Mouse (Mus musculus) B cell, adult 2 months (primary cell): ENCODE measurements around the gene Il11ra1.
"Not testable (repeated sequence)": the region's sequence is repeated elsewhere in the genome, so short reads cannot be mapped to it uniquely, and the experiment has no call there.

Experiments
- DNase-seq, 2 experiments: peaks; one replicate each; pipeline ENCODE4 v3.0.0; 2022

The Il11ra1 gene

GRCm38 (mm10) chr4:41755338-41756305 is 55.8 kb downstream of the Il11ra1 start, which contains the start of gene Sigmar1:
TSS of gene Sigmar1 (minus strand) at chr4:41756157.
- DNase-seq, result peak; percentile 93 to 95

GRCm38 (mm10) chr4:41756440-41756839 is 56.7 kb downstream of the Il11ra1 start:
- no peak for DNase-seq

GRCm38 (mm10) chr4:41757321-41757720 is 57.5 kb downstream of the Il11ra1 start:
- no peak for DNase-seq

GRCm38 (mm10) chr4:41758021-41758420 is 58.2 kb downstream of the Il11ra1 start:
- no peak for DNase-seq

GRCm38 (mm10) chr4:41758701-41759100 is 58.9 kb downstream of the Il11ra1 start:
- no peak for DNase-seq

- DNase-seq, result no peak
These were observed 59.4 kb downstream of the Il11ra1 start for GRCm38 (mm10) chr4:41759206-41759605.

GRCm38 (mm10) chr4:41759656-41760287 is 60.0 kb downstream of the Il11ra1 start:
- no peak for DNase-seq

GRCm38 (mm10) chr4:41760288-41760721 is 60.5 kb downstream of the Il11ra1 start:
- peak in 1 of 2 experiments; percentile 12 for DNase-seq

- DNase-seq, result no peak
These were observed 61.1 kb downstream of the Il11ra1 start for GRCm38 (mm10) chr4:41760911-41761310.

- DNase-seq, result no peak
These were observed 61.9 kb downstream of the Il11ra1 start for GRCm38 (mm10) chr4:41761680-41762079.

GRCm38 (mm10) chr4:41762099-41762687 is 62.4 kb downstream of the Il11ra1 start:
- DNase-seq, result no peak

GRCm38 (mm10) chr4:41762688-41763114 is 62.9 kb downstream of the Il11ra1 start:
- DNase-seq, result not testable (repeated sequence)

GRCm38 (mm10) chr4:41763176-41763575 is 63.4 kb downstream of the Il11ra1 start:
- not testable (repeated sequence) for DNase-seq

- DNase-seq, result not testable (repeated sequence)
These were observed 67.5 kb downstream of the Il11ra1 start for GRCm38 (mm10) chr4:41767301-41767700.

GRCm38 (mm10) chr4:41772946-41773345 is 73.2 kb downstream of the Il11ra1 start:
- DNase-seq, result peak; percentile 19 to 24

- DNase-seq, result peak; percentile 64 to 65
These were observed 73.7 kb downstream of the Il11ra1 start for GRCm38 (mm10) chr4:41773502-41773901.

GRCm38 (mm10) chr4:41774002-41774401 is 74.2 kb downstream of the Il11ra1 start, which contains the start of gene Ccl27a:
TSS of gene Ccl27a (minus strand) at chr4:41774247.
- DNase-seq, result peak; percentile 92 to 94

- not testable (repeated sequence) for DNase-seq
These were observed 74.7 kb downstream of the Il11ra1 start for GRCm38 (mm10) chr4:41774506-41774905.

GRCm38 (mm10) chr4:41775840-41776239 is 76.1 kb downstream of the Il11ra1 start:
- DNase-seq, result not testable (repeated sequence)

- not testable (repeated sequence) for DNase-seq
These were observed 81.5 kb downstream of the Il11ra1 start for GRCm38 (mm10) chr4:41781271-41781670.

- DNase-seq, result not testable (repeated sequence)
These were observed 82.1 kb downstream of the Il11ra1 start for GRCm38 (mm10) chr4:41781748-41782485.

- not testable (repeated sequence) for DNase-seq
These were observed 82.9 kb downstream of the Il11ra1 start for GRCm38 (mm10) chr4:41782711-41783110.
